Mouse (Mus musculus): ENCODE measurements at regions not wholly inside any gene's neighbourhood (a gene's known extent, or its start where the extent isn't known, plus 50 kb on each side); places are given as distances from the start of the nearest gene placed in this dataset.

- intact Hi-C loops (cut with DNase I), result no loop called here
- DNase-seq, result no peak
These were observed 486.9 kb upstream of the Cited2 start for GRCm38 (mm10) chr10:17235955-17236650.

- no peak for DNase-seq
- intact Hi-C loops (cut with DNase I), result no loop called here
These were observed 486.3 kb upstream of the Cited2 start for GRCm38 (mm10) chr10:17236761-17237160.

GRCm38 (mm10) chr10:17237463-17237862 is 485.6 kb upstream of the Cited2 start:
- intact Hi-C loops (cut with DNase I), result no loop called here
- DNase-seq, result no peak

GRCm38 (mm10) chr10:17237918-17238850 is 484.8 kb upstream of the Cited2 start:
- no peak for DNase-seq
- intact Hi-C loops (cut with DNase I), result no loop called here

GRCm38 (mm10) chr10:17248270-17248669 is 474.7 kb upstream of the Cited2 start:
- DNase-seq, result no peak
- intact Hi-C loops (cut with DNase I), result no loop called here

- intact Hi-C loops (cut with DNase I), result no loop called here
- DNase-seq, result no peak
These were observed 470.0 kb upstream of the Cited2 start for GRCm38 (mm10) chr10:17253040-17253439.

- no peak for DNase-seq
- intact Hi-C loops (cut with DNase I), result no loop called here
These were observed 462.9 kb upstream of the Cited2 start for GRCm38 (mm10) chr10:17260154-17260553.

- intact Hi-C loops (cut with DNase I), result no loop called here
- DNase-seq, result no peak
These were observed 462.4 kb upstream of the Cited2 start for GRCm38 (mm10) chr10:17260615-17261014.

- DNase-seq, result no peak
- intact Hi-C loops (cut with DNase I), result no loop called here
These were observed 461.7 kb upstream of the Cited2 start for GRCm38 (mm10) chr10:17261192-17261824.

- intact Hi-C loops (cut with DNase I), result no loop called here
- DNase-seq, result no peak
These were observed 461.2 kb upstream of the Cited2 start for GRCm38 (mm10) chr10:17261825-17262205.

- intact Hi-C loops (cut with DNase I), result no loop called here
- DNase-seq, result no peak
These were observed 450.4 kb upstream of the Cited2 start for GRCm38 (mm10) chr10:17272646-17273045.

- no peak for DNase-seq
- intact Hi-C loops (cut with DNase I), result no loop called here
These were observed 449.2 kb upstream of the Cited2 start for GRCm38 (mm10) chr10:17273855-17274254.

GRCm38 (mm10) chr10:17275214-17275613 is 447.8 kb upstream of the Cited2 start:
- no peak for DNase-seq
- intact Hi-C loops (cut with DNase I), result no loop called here

GRCm38 (mm10) chr10:17277911-17278310 is 445.1 kb upstream of the Cited2 start:
- DNase-seq, result no peak
- intact Hi-C loops (cut with DNase I), result no loop called here

GRCm38 (mm10) chr10:17284858-17285257 is 438.2 kb upstream of the Cited2 start:
- intact Hi-C loops (cut with DNase I), result no loop called here
- DNase-seq, result no peak

GRCm38 (mm10) chr10:17287141-17287540 is 435.9 kb upstream of the Cited2 start:
- intact Hi-C loops (cut with DNase I), result no loop called here
- no peak for DNase-seq

GRCm38 (mm10) chr10:17288231-17288630 is 434.8 kb upstream of the Cited2 start:
- intact Hi-C loops (cut with DNase I), result no loop called here
- no peak for DNase-seq

GRCm38 (mm10) chr10:17292331-17292730 is 430.7 kb upstream of the Cited2 start:
- no peak for DNase-seq
- intact Hi-C loops (cut with DNase I), result no loop called here

GRCm38 (mm10) chr10:17294440-17294839 is 428.6 kb upstream of the Cited2 start:
- DNase-seq, result no peak
- intact Hi-C loops (cut with DNase I), result no loop called here

- no peak for DNase-seq
- intact Hi-C loops (cut with DNase I), result no loop called here
These were observed 427.9 kb upstream of the Cited2 start for GRCm38 (mm10) chr10:17295157-17295556.

- intact Hi-C loops (cut with DNase I), result no loop called here
- peak; percentile 8 to 14 for DNase-seq
These were observed 423.4 kb upstream of the Cited2 start for GRCm38 (mm10) chr10:17299600-17299999.

Data from heart, postnatal 36 days (tissue).